Mouse (Mus musculus): Measurements from ENCODE around the gene F13a1.

- TF ChIP-seq POLR2A (IDR thresholded peaks at IDR 0.05; ENCODE audit: insufficient read depth, low read depth, low read length) (no peak), CTCF (IDR thresholded peaks at IDR 0.05; ENCODE audit: insufficient read depth, low read depth, low read length) (no peak)
These were observed 21.3 kb upstream of the F13a1 start for GRCm38 (mm10) chr13:37071390-37071789.

Data from olfactory bulb, adult 2 months (tissue).